12 mouse cellular contexts compared by ENCODE assay signal in the genomic region with DNA sequence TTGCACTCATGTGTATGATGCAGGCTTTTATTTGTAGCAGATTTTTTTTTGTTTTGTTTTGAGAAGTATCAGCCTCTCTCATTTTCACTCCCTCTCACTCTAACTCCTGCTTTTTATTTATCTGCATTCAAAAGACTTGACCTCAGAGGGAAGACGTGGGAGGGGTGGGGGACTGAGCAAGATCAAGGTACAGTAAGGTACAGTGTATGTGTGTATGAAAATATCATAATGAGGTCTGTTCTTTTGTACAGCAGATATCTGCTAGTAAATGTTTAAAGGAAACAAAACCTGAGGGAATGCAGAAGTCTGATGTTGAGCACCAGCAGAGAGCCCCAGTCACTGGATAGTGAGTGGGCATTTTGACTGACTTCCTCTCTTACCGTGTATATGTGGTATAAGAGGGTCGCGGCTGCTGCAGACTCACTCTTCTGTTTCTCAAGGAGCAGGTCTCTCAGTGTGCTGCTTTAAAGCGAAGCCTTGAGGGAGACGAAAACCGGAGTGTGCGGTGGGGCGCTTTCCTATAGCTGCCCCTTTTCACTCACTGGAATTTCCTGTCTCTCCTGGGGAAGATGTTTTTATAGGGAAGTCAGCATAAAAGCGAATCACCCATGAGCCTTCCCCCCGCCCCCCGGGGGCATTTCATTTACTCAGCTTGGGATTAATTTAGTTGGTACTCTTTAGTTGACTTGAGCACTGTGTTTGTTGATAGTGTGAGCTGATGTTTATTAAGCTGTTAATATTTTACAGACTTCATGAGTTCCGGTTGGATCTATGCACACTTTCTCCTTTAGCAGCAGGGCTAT. TPM values are rescaled to one million over a fixed set of nuclear protein-coding genes. Genes with fewer than 3 reads are reported as not detected.
DNase-seq lines count a peak whose midpoint lies in the region; ATAC-seq lines count a peak whose summit lies in the region.
"Had no signal": no experiment of that assay in that cellular context is flagged by ENCODE, and none has a peak within 500 bp of the region (broad histone marks: within the 10 kb centered on the region; RNA-seq: fewer than 3 reads in every experiment).

No protein-coding gene starts in this region.

- H3K9me3 ChIP-seq in embryonic facial prominence, embryonic 12.5 days = no peaks in the 10 kb centered on the region
- H3K9me3 ChIP-seq: hindbrain, embryonic 10.5 days had no signal

- no peak overlapping the region for H3K9ac ChIP-seq in embryonic facial prominence, embryonic 12.5 days

- peak overlapping the region; percentile 15 for H3K4me2 ChIP-seq in embryonic facial prominence, embryonic 12.5 days (replicated peaks)

- H3K27ac ChIP-seq in embryonic facial prominence, embryonic 12.5 days = no peak overlapping the region
- H3K27ac ChIP-seq: hindbrain, embryonic 10.5 days had no signal

- no peak for ATAC-seq in embryonic facial prominence, embryonic 12.5 days (ENCODE audit: insufficient number of reproducible peaks, insufficient read depth, low FRiP score, low TSS enrichment)
- peak; percentile 84 for ATAC-seq in megakaryocyte progenitor cell, adult 5-6 weeks (replicated peaks; ENCODE audit: poor library complexity)

- DNase-seq in heart, adult 11 months = peak; percentile 66
- no peak for DNase-seq in heart, postnatal 36 days
- peak; percentile 64 for DNase-seq in kidney, postnatal 10 days
- no peak for DNase-seq in left cerebral cortex, postnatal 14 days (ENCODE audit: low spot score in 2 of 2)
- no peak for DNase-seq in thymus, postnatal 36 days
- no peak for DNase-seq in left cerebral cortex, postnatal 36 days (ENCODE audit: low spot score in 2 of 2)
- DNase-seq: cerebellum, adult 9-11 months; lung, adult 18-20 months; thymus, adult 18-20 months had no signal

- H3K4me3 ChIP-seq in embryonic facial prominence, embryonic 12.5 days = no peak overlapping the region
- H3K4me3 ChIP-seq: hindbrain, embryonic 10.5 days had no signal

- H3K27me3 ChIP-seq in embryonic facial prominence, embryonic 12.5 days = no peaks in the 10 kb centered on the region

- no peaks in the 10 kb centered on the region for H3K36me3 ChIP-seq in embryonic facial prominence, embryonic 12.5 days

- 18% methylated on average over 13 of the region's 13 CpGs for WGBS in embryonic facial prominence, embryonic 12.5 days

- peaks cover 26% of the 10 kb centered on the region for H3K4me1 ChIP-seq in embryonic facial prominence, embryonic 12.5 days

- intact Hi-C loops in heart, postnatal 36 days (cut with DNase I) = no loop called here
- intact Hi-C loops in left cerebral cortex, postnatal 14 days (cut with DNase I) = no loop called here
- intact Hi-C loops in left cerebral cortex, postnatal 36 days (cut with DNase I) = no loop called here

RNA-seq across cellular contexts. Expression of gene Lgr4, which starts 14.7 kb away (rescaled TPM):
- 10 to 100 TPM; 26.3 TPM for total RNA-seq in heart, postnatal 36 days (2021)
- polyA plus RNA-seq in embryonic facial prominence, embryonic 12.5 days (2016; fragmentation: Nextera tagmentation; extraction: Ambion mirVana) = 18.6 and 22.3 TPM in 2 replicates
- 1.0 and 2.6 TPM in 2 replicates for total RNA-seq in megakaryocyte progenitor cell, adult 5-6 weeks (2015)
- total RNA-seq in megakaryocyte progenitor cell, adult 5-6 weeks (2017) = 1.1 and 4.0 TPM in 2 replicates
- 10 to 100 TPM; 22.1 to 23.0 TPM for total RNA-seq in left cerebral cortex, postnatal 14 days (2021)
- 10 to 100 TPM; 23.7 to 26.2 TPM for total RNA-seq in left cerebral cortex, postnatal 36 days (2021)

RNA-seq across cellular contexts. Expression of gene Lin7c, which starts 41.5 kb away (rescaled TPM):
- 10 to 100 TPM; 38.8 to 46.3 TPM for total RNA-seq in heart, postnatal 36 days (2021)
- 68.0 and 70.2 TPM in 2 replicates for polyA plus RNA-seq in embryonic facial prominence, embryonic 12.5 days (2016; fragmentation: Nextera tagmentation; extraction: Ambion mirVana)
- 57.7 and 65.7 TPM in 2 replicates for total RNA-seq in megakaryocyte progenitor cell, adult 5-6 weeks (2015)
- 88.4 and 114 TPM in 2 replicates for total RNA-seq in megakaryocyte progenitor cell, adult 5-6 weeks (2017)
- 10 to 100 TPM; 82.2 to 83.1 TPM for total RNA-seq in left cerebral cortex, postnatal 14 days (2021)
- total RNA-seq in left cerebral cortex, postnatal 36 days (2021) = 10 to 100 TPM; 66.9 to 76.8 TPM

Comparison
In these comparisons a context has a peak if more than half of its experiments do, and no peak if none do; other contexts are left out.
1. DNase-seq: peak in heart, adult 11 months (single experiment) and kidney, postnatal 10 days (single experiment); none in heart, postnatal 36 days (0 of 2), left cerebral cortex, postnatal 14 days (0 of 2), thymus, postnatal 36 days (0 of 2) and left cerebral cortex, postnatal 36 days (0 of 2).
2. RNA of gene Lgr4, which starts 14.7 kb away (total RNA-seq): 26.3 TPM in heart, postnatal 36 days, 23.7 to 26.2 TPM in left cerebral cortex, postnatal 36 days and 22.1 to 23.0 TPM in left cerebral cortex, postnatal 14 days; 1.0 to 4.0 TPM in megakaryocyte progenitor cell, adult 5-6 weeks; every median in the first group is over 4 times any median in the second.